ENCODE assay signal across 8 mouse cellular contexts in genomic region chr5:136907587-136907986, GRCm38 (mm10). TPM values are rescaled to one million over a fixed set of nuclear protein-coding genes. Genes with fewer than 3 reads are reported as not detected.
DNase-seq lines count a peak whose midpoint lies in the region; ATAC-seq lines count a peak whose summit lies in the region.

No protein-coding gene starts in this region.

- no peak overlapping the region for H3K27ac ChIP-seq in lung, embryonic 16.5 days (ENCODE audit: low read length)
- H3K27ac ChIP-seq in forebrain, embryonic 10.5 days = peak overlapping the region; percentile 86
- H3K27ac ChIP-seq in limb, embryonic 10.5 days = peak overlapping the region; percentile 83
- 0 out of 2 replicates have a peak overlapping the region, but pooled peaks have one; percentile 51 for H3K27ac ChIP-seq in neural tube, embryonic 15.5 days (replicated peaks)

- H3K36me3 ChIP-seq in lung, embryonic 16.5 days (ENCODE audit: control insufficient read depth, insufficient read depth, low read length) = peaks cover 3% of the 10 kb centered on the region; the same call in 1 of the 2 replicates
- H3K36me3 ChIP-seq in forebrain, embryonic 10.5 days (replicated peaks) = peaks cover 21% of the 10 kb centered on the region
- peaks cover 20% of the 10 kb centered on the region for H3K36me3 ChIP-seq in limb, embryonic 10.5 days
- H3K36me3 ChIP-seq in neural tube, embryonic 15.5 days = peaks cover 20% of the 10 kb centered on the region

- H3K4me1 ChIP-seq in lung, embryonic 16.5 days (replicated peaks; ENCODE audit: control insufficient read depth, insufficient read depth, low read length) = no peaks in the 10 kb centered on the region
- peaks cover 18% of the 10 kb centered on the region for H3K4me1 ChIP-seq in forebrain, embryonic 10.5 days
- peaks cover 13% of the 10 kb centered on the region; the same call in 1 of the 2 replicates for H3K4me1 ChIP-seq in limb, embryonic 10.5 days
- H3K4me1 ChIP-seq in neural tube, embryonic 15.5 days = peaks cover 20% of the 10 kb centered on the region

- no peaks in the 10 kb centered on the region for H3K27me3 ChIP-seq in lung, embryonic 16.5 days (ENCODE audit: control insufficient read depth, insufficient read depth, low read depth, low read length)
- no peaks in the 10 kb centered on the region for H3K27me3 ChIP-seq in forebrain, embryonic 10.5 days (ENCODE audit: poor library complexity, severe bottlenecking)
- no peaks in the 10 kb centered on the region for H3K27me3 ChIP-seq in limb, embryonic 10.5 days (ENCODE audit: low read depth, poor library complexity, severe bottlenecking)
- H3K27me3 ChIP-seq in neural tube, embryonic 15.5 days (replicated peaks) = no peaks in the 10 kb centered on the region

- H3K4me2 ChIP-seq in lung, embryonic 16.5 days (ENCODE audit: low read depth, low read length) = peak overlapping the region; percentile 77
- H3K4me2 ChIP-seq in neural tube, embryonic 15.5 days = peak overlapping the region; percentile 59

- DNase-seq in lung, postnatal 14 days = no peak
- DNase-seq in forebrain, embryonic 10.5 days (ENCODE audit: extremely low spot score, low spot score) = no peak
- no peak for DNase-seq in limb, embryonic 10.5 days (ENCODE audit: low spot score)
- no peak for DNase-seq in adrenal gland, adult (ENCODE audit: inconsistent age in 2 of 2, low spot score in 1 of 2)
- DNase-seq in right cerebral cortex, postnatal 10 days (ENCODE audit: low spot score in 2 of 2) = no peak
- DNase-seq in adrenal gland, postnatal 36 days = no peak

- WGBS in lung, embryonic 16.5 days = 36% methylated on average over 9 of the region's 9 CpGs
- 46% methylated on average over 9 of the region's 9 CpGs for WGBS in forebrain, embryonic 10.5 days
- WGBS in limb, embryonic 10.5 days = 42% methylated on average over 9 of the region's 9 CpGs
- 45% methylated on average over 9 of the region's 9 CpGs for WGBS in neural tube, embryonic 15.5 days

- no peaks in the 10 kb centered on the region for H3K9me3 ChIP-seq in lung, embryonic 16.5 days (ENCODE audit: control insufficient read depth, low read length)
- peaks cover 2% of the 10 kb centered on the region; the same call in 1 of the 2 replicates for H3K9me3 ChIP-seq in forebrain, embryonic 10.5 days
- no peaks in the 10 kb centered on the region for H3K9me3 ChIP-seq in limb, embryonic 10.5 days (replicated peaks)
- no peaks in the 10 kb centered on the region for H3K9me3 ChIP-seq in neural tube, embryonic 15.5 days (replicated peaks)

- ATAC-seq in lung, embryonic 16.5 days (ENCODE audit: low read depth) = no peak
- ATAC-seq in neural tube, embryonic 15.5 days (ENCODE audit: low FRiP score) = peak; percentile 30

- H3K9ac ChIP-seq in lung, embryonic 16.5 days (ENCODE audit: low read length) = peak overlapping the region; percentile 55
- H3K9ac ChIP-seq in neural tube, embryonic 15.5 days (replicated peaks) = peak overlapping the region; percentile 52; the same call in 1 of the 2 replicates

- H3K4me3 ChIP-seq in lung, embryonic 16.5 days (ENCODE audit: low read length) = peak overlapping the region; percentile 72
- peak overlapping the region; percentile 67 for H3K4me3 ChIP-seq in forebrain, embryonic 10.5 days
- H3K4me3 ChIP-seq in limb, embryonic 10.5 days = peak overlapping the region; percentile 78
- peak overlapping the region; percentile 64 for H3K4me3 ChIP-seq in neural tube, embryonic 15.5 days (replicated peaks)

RNA-seq across cellular contexts. Expression of gene Ift22, which starts 0.4 kb away (rescaled TPM):
- 92.8 and 93.7 TPM in 2 replicates for polyA plus RNA-seq in lung, embryonic 16.5 days (2015; fragmentation: Nextera tagmentation; extraction: Ambion mirVana)
- polyA plus RNA-seq in forebrain, embryonic 10.5 days (2016; fragmentation: Nextera tagmentation; extraction: Ambion mirVana) = 107 and 113 TPM in 2 replicates
- 73.6 and 84.0 TPM in 2 replicates for polyA plus RNA-seq in limb, embryonic 10.5 days (2016; fragmentation: Nextera tagmentation; extraction: Ambion mirVana)
- polyA plus RNA-seq in neural tube, embryonic 15.5 days (2015; fragmentation: Nextera tagmentation; extraction: Ambion mirVana) = 106 and 115 TPM in 2 replicates
- 10 to 100 TPM; 31.9 to 39.4 TPM for total RNA-seq in adrenal gland, postnatal 36 days (2021)

RNA-seq across cellular contexts. Expression of gene Col26a1, which starts 24.6 kb away (rescaled TPM):
- polyA plus RNA-seq in lung, embryonic 16.5 days (2015; fragmentation: Nextera tagmentation; extraction: Ambion mirVana) = 5.9 and 7.2 TPM in 2 replicates
- polyA plus RNA-seq in forebrain, embryonic 10.5 days (2016; fragmentation: Nextera tagmentation; extraction: Ambion mirVana) = 48.6 and 48.9 TPM in 2 replicates
- polyA plus RNA-seq in limb, embryonic 10.5 days (2016; fragmentation: Nextera tagmentation; extraction: Ambion mirVana) = 128 TPM in 2 replicates
- 35.4 and 45.5 TPM in 2 replicates for polyA plus RNA-seq in neural tube, embryonic 15.5 days (2015; fragmentation: Nextera tagmentation; extraction: Ambion mirVana)
- total RNA-seq in adrenal gland, postnatal 36 days (2021) = under 1 TPM; 0.26 to 0.43 TPM

RNA-seq across cellular contexts. Expression of gene Fis1, which starts 45.5 kb away (rescaled TPM):
- 286 and 300 TPM in 2 replicates for polyA plus RNA-seq in lung, embryonic 16.5 days (2015; fragmentation: Nextera tagmentation; extraction: Ambion mirVana)
- 243 and 263 TPM in 2 replicates for polyA plus RNA-seq in forebrain, embryonic 10.5 days (2016; fragmentation: Nextera tagmentation; extraction: Ambion mirVana)
- 262 and 277 TPM in 2 replicates for polyA plus RNA-seq in limb, embryonic 10.5 days (2016; fragmentation: Nextera tagmentation; extraction: Ambion mirVana)
- 339 and 354 TPM in 2 replicates for polyA plus RNA-seq in neural tube, embryonic 15.5 days (2015; fragmentation: Nextera tagmentation; extraction: Ambion mirVana)
- 100 to 1,000 TPM; 200 to 208 TPM for total RNA-seq in adrenal gland, postnatal 36 days (2021)

RNA-seq across cellular contexts. Expression of gene Cldn15, which starts 58.8 kb away (rescaled TPM):
- polyA plus RNA-seq in lung, embryonic 16.5 days (2015; fragmentation: Nextera tagmentation; extraction: Ambion mirVana) = 5.1 and 6.2 TPM in 2 replicates
- 0.35 and 0.52 TPM in 2 replicates for polyA plus RNA-seq in forebrain, embryonic 10.5 days (2016; fragmentation: Nextera tagmentation; extraction: Ambion mirVana)
- 0.13 and 0.39 TPM in 2 replicates for polyA plus RNA-seq in limb, embryonic 10.5 days (2016; fragmentation: Nextera tagmentation; extraction: Ambion mirVana)
- 0.67 and 1.0 TPM in 2 replicates for polyA plus RNA-seq in neural tube, embryonic 15.5 days (2015; fragmentation: Nextera tagmentation; extraction: Ambion mirVana)
- total RNA-seq in adrenal gland, postnatal 36 days (2021) = 10 to 100 TPM; 11.3 to 15.9 TPM
